Mouse (Mus musculus): ENCODE results near the gene 1600002K03Rik.

DNA sequence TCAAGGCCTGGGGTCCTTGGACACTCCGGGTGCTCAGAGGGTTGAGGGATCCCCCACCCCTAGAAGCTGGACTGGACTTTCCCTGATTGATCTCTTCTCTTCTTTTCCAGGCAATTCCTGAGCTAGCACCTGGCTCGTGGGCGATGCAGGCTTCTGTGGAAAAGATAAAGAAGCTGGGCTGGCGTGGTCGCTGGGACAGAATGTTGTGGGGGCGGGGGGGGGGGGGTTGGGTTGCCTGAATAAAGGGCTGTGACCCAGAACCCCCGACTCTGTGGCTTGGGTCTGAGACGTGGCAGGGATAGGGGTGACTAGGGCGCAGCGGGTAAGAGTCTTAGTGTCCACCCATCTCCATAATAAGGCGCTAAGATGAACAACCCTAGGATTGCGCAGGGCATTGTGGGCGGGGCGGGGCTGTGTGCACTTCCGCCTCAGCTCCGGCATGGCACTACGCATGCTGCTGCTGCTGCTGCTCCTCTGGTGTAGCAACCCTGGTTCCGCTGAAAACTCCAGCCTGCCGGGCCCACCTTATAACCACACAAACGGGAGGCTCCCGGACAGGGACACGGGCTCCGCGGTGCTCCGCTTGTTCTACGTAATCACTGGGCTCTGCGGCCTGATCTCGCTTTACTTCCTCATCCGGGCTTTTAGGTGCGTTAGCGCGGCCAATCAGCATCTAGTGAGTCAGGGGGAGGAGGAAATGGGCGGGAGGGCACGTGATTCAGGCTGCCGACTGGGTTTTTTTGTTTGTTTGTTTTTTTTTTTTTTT is at the start of gene 1600002K03Rik:
- TF ChIP-seq CTCF (IDR thresholded peaks at IDR 0.05; ENCODE audit: low read depth) (no peak), EP300 (optimal IDR thresholded peaks at IDR 0.05) (peak; percentile 18)
